Comparison of ENCODE assay signal across 8 mouse cellular contexts in genomic region chr19:32322429-32323035, GRCm38 (mm10).
DNase-seq lines count a peak whose midpoint lies in the region; ATAC-seq and TF ChIP-seq lines count a peak whose summit lies in the region.

No protein-coding gene starts in this region.

- intact Hi-C loops in heart, adult 2 months (cut with DNase I) = loop anchor here (2.0 to 10.0 kb wide), 5 partner anchors 50 to 348 kb away; no protein-coding TSS in a partner anchor

- no peak for ATAC-seq in liver, embryonic 14.5 days (ENCODE audit: insufficient read depth)
- ATAC-seq in stomach, embryonic 15.5 days (ENCODE audit: insufficient read depth, low FRiP score, low read depth) = peak; percentile 62

- peaks cover 16% of the 10 kb centered on the region for H3K36me3 ChIP-seq in heart, adult 2 months (ENCODE audit: control insufficient read depth, insufficient read depth, low read length)
- H3K36me3 ChIP-seq in liver, embryonic 14.5 days (replicated peaks; ENCODE audit: control insufficient read depth, insufficient read depth, low read depth) = no peaks in the 10 kb centered on the region
- H3K36me3 ChIP-seq in stomach, embryonic 15.5 days = no peaks in the 10 kb centered on the region

- peak; percentile 35 to 39 for DNase-seq in left cerebral cortex, adult 18-20 months (ENCODE audit: low spot score in 2 of 2)
- DNase-seq in left cerebral cortex, adult 11 months (ENCODE audit: low spot score) = no peak
- peak; percentile 51 to 66 for DNase-seq in cerebellum, postnatal 10 days
- DNase-seq in heart, adult 2 months = peak; percentile 62 to 76
- peak; percentile 93 for DNase-seq in kidney, adult 9 months
- no peak for DNase-seq in liver, embryonic 14.5 days (ENCODE audit: low read depth in 3 of 3, low spot score in 3 of 3)
- no peak for DNase-seq in embryo, embryonic 9.5 days (ENCODE audit: extremely low spot score)

- H3K27ac ChIP-seq in heart, adult 2 months = peak overlapping the region; percentile 82
- H3K27ac ChIP-seq in liver, embryonic 14.5 days = no peak overlapping the region
- peak overlapping the region; percentile 80 for H3K27ac ChIP-seq in stomach, embryonic 15.5 days

- H3K4me1 ChIP-seq in heart, adult 2 months (ENCODE audit: control insufficient read depth, insufficient read depth, low read length) = peaks cover 26% of the 10 kb centered on the region
- H3K4me1 ChIP-seq in liver, embryonic 14.5 days (replicated peaks; ENCODE audit: control insufficient read depth in 2 of 2, insufficient read depth in 2 of 2, low read length in 1 of 2) = peaks cover 2 to 29% of the 10 kb centered on the region in 2 experiments; a peak in 2 of 4 replicates
- H3K4me1 ChIP-seq in stomach, embryonic 15.5 days = peaks cover 11% of the 10 kb centered on the region; the same call in 1 of the 2 replicates

- H3K4me2 ChIP-seq in liver, embryonic 14.5 days (ENCODE audit: low read depth) = peak overlapping the region; percentile 31; the same call in 1 of the 2 replicates
- H3K4me2 ChIP-seq in stomach, embryonic 15.5 days = peak overlapping the region; percentile 31

- no peaks in the 10 kb centered on the region for H3K27me3 ChIP-seq in heart, adult 2 months (ENCODE audit: control insufficient read depth, insufficient read depth, low read length)
- H3K27me3 ChIP-seq in liver, embryonic 14.5 days (ENCODE audit: control insufficient read depth, insufficient read depth, low read length) = no peaks in the 10 kb centered on the region
- H3K27me3 ChIP-seq in stomach, embryonic 15.5 days (replicated peaks) = no peaks in the 10 kb centered on the region

- H3K9me3 ChIP-seq in liver, embryonic 14.5 days (ENCODE audit: control insufficient read depth, low read length) = no peaks in the 10 kb centered on the region
- H3K9me3 ChIP-seq in stomach, embryonic 15.5 days = no peaks in the 10 kb centered on the region

- 12% methylated on average over 3 of the region's 3 CpGs for WGBS in heart, adult 2 months
- 61% methylated on average over 3 of the region's 3 CpGs for WGBS in liver, embryonic 14.5 days (ENCODE audit: insufficient replicate concordance)
- WGBS in stomach, embryonic 15.5 days = 37% methylated on average over 3 of the region's 3 CpGs

- TF ChIP-seq EP300 in heart, adult 2 months (IDR thresholded peaks at IDR 0.05; ENCODE audit: insufficient read depth, low read depth, low read length) = peak; percentile 90
- no peak for TF ChIP-seq EP300 in liver, embryonic 14.5 days (IDR thresholded peaks at IDR 0.05; ENCODE audit: low read depth)

- H3K9ac ChIP-seq in heart, adult 2 months (ENCODE audit: low read depth, low read length) = peak overlapping the region; percentile 57; the same call in 1 of the 2 replicates
- H3K9ac ChIP-seq in liver, embryonic 14.5 days (replicated peaks) = no peak overlapping the region; the same call in 1 of the 2 replicates
- H3K9ac ChIP-seq in stomach, embryonic 15.5 days = no peak overlapping the region

- H3K79me2 ChIP-seq in heart, adult 2 months (replicated peaks; ENCODE audit: control insufficient read depth, insufficient read depth, low read length) = no peaks in the 10 kb centered on the region; the same call in 1 of the 2 replicates

- TF ChIP-seq POLR2A in heart, adult 2 months (IDR thresholded peaks at IDR 0.05; ENCODE audit: insufficient read depth, low read depth, low read length) = no peak

- no peak overlapping the region for H3K4me3 ChIP-seq in heart, adult 2 months
- no peak overlapping the region for H3K4me3 ChIP-seq in liver, embryonic 14.5 days (ENCODE audit: insufficient read depth in 1 of 2, low read depth in 2 of 2, low read length in 2 of 2)
- 0 out of 2 replicates have a peak overlapping the region, but pooled peaks have one; percentile 5 for H3K4me3 ChIP-seq in stomach, embryonic 15.5 days (replicated peaks)

- peak; percentile 73 for TF ChIP-seq CTCF in heart, adult 2 months (IDR thresholded peaks at IDR 0.05)
- no peak for TF ChIP-seq CTCF in liver, embryonic 14.5 days (IDR thresholded peaks at IDR 0.05; ENCODE audit: low read depth)

Comparison
In these comparisons a context has a peak if more than half of its experiments do, and no peak if none do; other contexts are left out.
1. DNase-seq: peak in left cerebral cortex, adult 18-20 months (2 of 2), cerebellum, postnatal 10 days (2 of 2), heart, adult 2 months (2 of 2) and kidney, adult 9 months (single experiment); none in left cerebral cortex, adult 11 months (single experiment), liver, embryonic 14.5 days (0 of 3) and embryo, embryonic 9.5 days (single experiment).